Mouse (Mus musculus): ENCODE measurements around the gene Milr1. TPM values are rescaled to one million over a fixed set of nuclear protein-coding genes. Genes with fewer than 3 reads are reported as not detected.
"Not testable (repeated sequence)": the region's sequence is repeated elsewhere in the genome, so short reads cannot be mapped to it uniquely, and the experiment has no call there.

Milr1 gene
- polyA plus RNA-seq, 1 experiment from 2014 or later: 0.91 TPM

GRCm38 (mm10) chr11:106780089-106780425, 29.0 kb downstream of the Milr1 start:
- 69% methylated on average over 4 of the region's 4 CpGs for WGBS
- H3K27me3 ChIP-seq: no peaks in the 10 kb centered on the region
- peaks cover 18% of the 10 kb centered on the region for H3K4me1 ChIP-seq
- no peaks in the 10 kb centered on the region for H3K9me3 ChIP-seq
- no peak; the same call in 1 of the 2 replicates for ATAC-seq (ENCODE audit: low FRiP score)
- no peak overlapping the region for H3K4me3 ChIP-seq (replicated peaks)
- peaks cover 60% of the 10 kb centered on the region for H3K36me3 ChIP-seq (replicated peaks)
- H3K9ac ChIP-seq: no peak overlapping the region
- H3K27ac ChIP-seq: peak overlapping the region; percentile 92
- H3K4me2 ChIP-seq: peak overlapping the region; percentile 71

DNA sequence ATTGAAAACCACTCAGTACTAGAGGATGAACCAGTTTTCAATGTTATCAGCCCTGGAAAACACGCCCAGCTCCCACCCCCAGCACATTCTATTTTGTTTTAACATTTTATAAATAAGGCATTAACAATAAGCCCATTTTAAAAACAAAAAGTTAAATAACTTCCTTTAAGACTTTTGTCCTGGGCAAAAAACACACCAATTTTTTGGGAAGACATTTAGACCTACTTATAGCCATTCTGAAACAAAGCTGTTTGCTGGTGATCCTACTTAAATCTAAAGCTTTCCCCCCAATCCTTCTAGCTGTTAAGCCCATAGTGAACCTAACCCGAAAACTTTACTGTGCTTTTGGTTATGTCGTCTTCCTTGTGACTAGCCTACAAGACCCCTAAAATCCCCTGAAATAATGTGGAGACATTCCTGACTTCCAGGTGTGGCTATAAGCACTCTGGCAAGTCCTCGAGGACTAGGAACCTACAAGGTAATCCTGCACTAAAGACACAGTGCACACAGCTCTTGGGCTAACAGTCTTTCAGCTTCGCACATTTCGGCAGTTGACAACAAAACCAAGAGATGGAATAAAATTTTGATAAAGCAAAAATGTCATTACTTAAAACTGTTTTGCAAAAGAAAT, 29.7 kb downstream of the Milr1 start:
- H3K36me3 ChIP-seq (replicated peaks): peaks cover 60% of the 10 kb centered on the region
- H3K9ac ChIP-seq: no peak overlapping the region
- H3K27ac ChIP-seq: 0 out of 2 replicates have a peak overlapping the region, but pooled peaks have one; percentile 19
- peaks cover 25% of the 10 kb centered on the region for H3K4me1 ChIP-seq
- no peak overlapping the region for H3K4me2 ChIP-seq
- no peak for ATAC-seq (ENCODE audit: low FRiP score)
- no peak overlapping the region for H3K4me3 ChIP-seq (replicated peaks)
- no peaks in the 10 kb centered on the region for H3K27me3 ChIP-seq
- no peaks in the 10 kb centered on the region for H3K9me3 ChIP-seq
- WGBS: 77% methylated on average over 6 of the region's 6 CpGs

GRCm38 (mm10) chr11:106782271-106782670, 31.2 kb downstream of the Milr1 start:
- peaks cover 31% of the 10 kb centered on the region for H3K4me1 ChIP-seq
- peaks cover 60% of the 10 kb centered on the region for H3K36me3 ChIP-seq (replicated peaks)
- H3K4me2 ChIP-seq; H3K9me3 ChIP-seq; ATAC-seq (ENCODE audit: low FRiP score); H3K27me3 ChIP-seq; H3K27ac ChIP-seq; H3K4me3 ChIP-seq (replicated peaks); H3K9ac ChIP-seq: not testable (repeated sequence)
- WGBS: 92% methylated on average over 7 of the region's 7 CpGs

GRCm38 (mm10) chr11:106782841-106783764, 32.1 kb downstream of the Milr1 start:
- peaks cover 27% of the 10 kb centered on the region for H3K4me1 ChIP-seq
- no peak overlapping the region for H3K27ac ChIP-seq
- 87% methylated on average over 9 of the region's 9 CpGs for WGBS
- no peak overlapping the region for H3K4me3 ChIP-seq (replicated peaks)
- no peaks in the 10 kb centered on the region for H3K27me3 ChIP-seq
- ATAC-seq (ENCODE audit: low FRiP score): no peak
- peaks cover 60% of the 10 kb centered on the region for H3K36me3 ChIP-seq (replicated peaks)
- no peak overlapping the region for H3K9ac ChIP-seq
- no peaks in the 10 kb centered on the region for H3K9me3 ChIP-seq
- no peak overlapping the region for H3K4me2 ChIP-seq

GRCm38 (mm10) chr11:106784476-106784875, 33.5 kb downstream of the Milr1 start:
- peaks cover 60% of the 10 kb centered on the region for H3K36me3 ChIP-seq (replicated peaks)
- no peaks in the 10 kb centered on the region for H3K27me3 ChIP-seq
- H3K9ac ChIP-seq: no peak overlapping the region
- H3K4me1 ChIP-seq: peaks cover 25% of the 10 kb centered on the region
- no peak overlapping the region for H3K27ac ChIP-seq
- no peak for ATAC-seq (ENCODE audit: low FRiP score)
- H3K4me2 ChIP-seq: no peak overlapping the region
- no peaks in the 10 kb centered on the region for H3K9me3 ChIP-seq
- 81% methylated on average over 2 of the region's 2 CpGs for WGBS
- H3K4me3 ChIP-seq (replicated peaks): no peak overlapping the region

DNA sequence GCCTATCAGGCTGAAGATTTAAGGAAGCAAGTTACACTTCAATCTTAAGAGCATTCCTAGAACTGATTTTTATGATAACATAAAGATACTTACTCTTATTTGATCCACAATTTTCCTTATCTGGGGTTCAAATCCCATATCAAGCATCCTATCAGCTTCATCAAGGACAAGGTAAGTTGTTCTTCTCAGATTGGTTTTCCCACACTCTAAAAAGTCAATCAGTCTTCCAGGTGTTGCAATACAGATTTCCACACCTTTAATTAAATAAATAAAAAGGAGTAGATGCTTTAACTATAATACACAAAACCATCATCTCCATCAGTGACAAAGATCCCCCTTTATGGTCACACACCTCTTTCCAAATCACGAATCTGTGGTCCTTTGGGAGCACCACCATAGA, 34.0 kb downstream of the Milr1 start:
- peaks cover 58% of the 10 kb centered on the region for H3K36me3 ChIP-seq (replicated peaks)
- WGBS: 91% methylated on average over 1 of the region's 1 CpGs
- H3K4me1 ChIP-seq: peaks cover 24% of the 10 kb centered on the region
- H3K4me3 ChIP-seq (replicated peaks): no peak overlapping the region
- no peak overlapping the region for H3K9ac ChIP-seq
- no peaks in the 10 kb centered on the region for H3K27me3 ChIP-seq
- no peak for ATAC-seq (ENCODE audit: low FRiP score)
- H3K27ac ChIP-seq: no peak overlapping the region
- H3K4me2 ChIP-seq: peak overlapping the region; percentile 73; the same call in 1 of the 2 replicates
- no peaks in the 10 kb centered on the region for H3K9me3 ChIP-seq

DNA sequence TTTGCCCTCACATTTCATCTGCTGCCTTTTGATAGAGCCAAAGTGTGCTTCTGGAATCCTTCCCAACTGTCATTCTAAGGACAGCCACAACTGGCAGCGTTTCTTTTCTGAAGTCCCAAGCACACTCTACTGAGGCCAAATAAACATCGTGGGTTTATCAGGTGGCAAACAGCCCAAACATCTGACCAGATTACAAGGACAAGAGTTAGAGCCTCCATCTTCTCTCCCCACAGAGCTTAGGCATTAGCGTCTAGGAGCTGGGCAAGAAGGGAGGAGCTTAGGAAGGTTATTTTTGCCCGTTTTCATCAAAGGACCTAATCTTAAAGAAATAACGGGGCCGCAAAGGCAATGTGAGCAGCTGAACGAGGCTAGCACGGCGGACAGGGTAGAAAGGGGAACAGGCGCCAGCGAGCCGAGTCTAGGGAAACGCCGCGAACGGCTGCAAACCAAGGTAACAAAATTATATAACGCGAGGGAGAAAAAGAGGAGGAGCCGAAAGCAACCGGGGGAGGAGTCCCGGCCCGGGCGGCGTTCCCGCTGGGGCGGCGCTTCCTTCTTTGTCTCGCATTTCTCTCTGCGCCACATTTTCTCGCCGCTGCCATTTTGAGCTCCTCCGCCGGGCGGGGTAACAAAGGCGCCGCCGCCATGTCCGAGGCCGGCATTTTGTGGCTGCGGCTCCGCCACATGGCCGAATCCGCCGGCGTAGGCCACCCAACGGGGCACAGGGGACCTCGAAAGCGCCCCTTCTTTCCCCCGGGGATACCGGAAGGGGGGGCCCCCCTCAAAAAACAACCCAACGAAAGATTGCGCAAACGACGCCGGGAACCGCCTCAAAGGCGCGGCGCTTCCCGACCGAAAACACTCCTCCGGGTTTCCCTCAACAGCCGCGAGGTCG, 36.4 kb downstream of the Milr1 start:
- Histone ChIP-seq H3K9me3 (no peaks in the 10 kb centered on the region), H3K4me1 (peaks cover 29% of the 10 kb centered on the region), H3K4me3 (replicated peaks) (peak overlapping the region; percentile 93), H3K9ac (peak overlapping the region; percentile 97), H3K27me3 (no peaks in the 10 kb centered on the region), H3K36me3 (replicated peaks) (peaks cover 47% of the 10 kb centered on the region), H3K4me2 (peak overlapping the region; percentile 73), H3K27ac (peak overlapping the region; percentile 98)
- ATAC-seq (ENCODE audit: low FRiP score): no peak; the same call in 1 of the 2 replicates
- under 1% methylated on average over 62 of the region's 65 CpGs for WGBS

- Histone ChIP-seq H3K27ac (peak overlapping the region; percentile 98), H3K4me3 (replicated peaks) (peak overlapping the region; percentile 93), H3K36me3 (replicated peaks) (peaks cover 47% of the 10 kb centered on the region), H3K9me3 (no peaks in the 10 kb centered on the region), H3K27me3 (no peaks in the 10 kb centered on the region), H3K4me2 (peak overlapping the region; percentile 80), H3K4me1 (peaks cover 29% of the 10 kb centered on the region), H3K9ac (peak overlapping the region; percentile 97)
- ATAC-seq (ENCODE audit: low FRiP score): peak; percentile 86
- under 1% methylated on average over 72 of the region's 79 CpGs for WGBS
Measured at GRCm38 (mm10) chr11:106788026-106788774, 37.2 kb downstream of the Milr1 start.

GRCm38 (mm10) chr11:106788775-106789459, 37.9 kb downstream of the Milr1 start, which contains the start of the genes Ddx5 and Cep95:
TSS of gene Ddx5 (minus strand) at chr11:106789185.
TSS of gene Cep95 (plus strand) at chr11:106789252.
- Histone ChIP-seq H3K4me2 (peak within 1 kb of the TSS; percentile 80), H3K9me3 (no peaks in the 10 kb centered on the region), H3K4me3 (replicated peaks) (peak within 1 kb of the TSS; percentile 93), H3K27me3 (no peaks in the 10 kb centered on the region), H3K4me1 (peaks cover 25% of the 10 kb centered on the region), H3K27ac (peak within 1 kb of the TSS; percentile 98), H3K9ac (peak within 1 kb of the TSS; percentile 97), H3K36me3 (replicated peaks) (peaks cover 47% of the 10 kb centered on the region)
- under 1% methylated on average over 58 of the region's 58 CpGs for WGBS
- peak; percentile 93 for ATAC-seq (ENCODE audit: low FRiP score)

DNA sequence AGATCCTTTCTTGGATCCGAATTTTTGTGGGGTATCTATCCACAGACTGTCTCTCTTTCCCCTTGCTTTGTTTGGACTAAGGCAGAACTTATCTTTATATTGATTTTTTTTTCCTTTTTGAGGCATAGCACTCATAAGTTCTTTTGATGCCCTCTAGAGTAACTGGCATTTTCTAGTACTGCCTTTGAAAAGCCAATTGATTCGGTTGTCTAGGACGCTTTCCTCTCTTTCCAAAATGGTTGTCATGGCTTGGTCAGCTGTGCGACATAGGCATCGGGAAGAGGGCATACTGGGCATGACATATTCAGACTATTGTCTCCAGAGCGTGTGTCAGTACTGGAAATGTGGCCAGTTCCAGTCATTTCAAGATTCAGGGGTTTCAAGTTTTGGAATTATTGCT, 38.6 kb downstream of the Milr1 start:
- no peak for ATAC-seq (ENCODE audit: low FRiP score)
- Histone ChIP-seq H3K9ac (peak overlapping the region; percentile 97), H3K36me3 (replicated peaks) (peaks cover 47% of the 10 kb centered on the region), H3K27ac (peak overlapping the region; percentile 98), H3K4me3 (replicated peaks) (peak overlapping the region; percentile 93), H3K9me3 (no peaks in the 10 kb centered on the region), H3K4me1 (peaks cover 22% of the 10 kb centered on the region), H3K4me2 (peak overlapping the region; percentile 80), H3K27me3 (no peaks in the 10 kb centered on the region)
- WGBS: 0% methylated on average over 6 of the region's 6 CpGs

DNA sequence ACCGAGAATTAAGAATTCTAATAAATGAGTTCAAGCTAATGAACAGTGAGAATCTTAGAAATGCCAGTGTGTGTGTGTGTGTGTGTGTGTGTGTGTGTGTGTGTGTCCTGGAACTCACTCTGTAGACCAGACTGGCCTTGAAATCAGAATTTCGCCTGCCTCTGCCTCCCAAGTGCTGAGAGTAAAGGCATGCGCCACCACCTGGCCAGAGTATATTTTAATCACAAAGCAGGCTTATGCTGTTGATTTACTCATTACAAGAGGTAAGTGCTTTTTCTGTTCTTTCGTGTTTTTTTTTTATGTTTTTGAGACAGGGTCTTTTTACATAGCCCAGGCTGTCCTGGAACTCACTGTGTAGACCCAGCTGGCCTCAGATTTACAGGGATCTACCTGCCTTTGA, 42.8 kb downstream of the Milr1 start:
- H3K4me1 ChIP-seq: peaks cover 9% of the 10 kb centered on the region
- no peak overlapping the region for H3K4me2 ChIP-seq
- H3K9me3 ChIP-seq: peaks cover 3% of the 10 kb centered on the region; the same call in 1 of the 2 replicates
- H3K27ac ChIP-seq: no peak overlapping the region
- H3K27me3 ChIP-seq: no peaks in the 10 kb centered on the region
- WGBS: 80% methylated on average over 4 of the region's 4 CpGs
- H3K4me3 ChIP-seq (replicated peaks): no peak overlapping the region
- ATAC-seq (ENCODE audit: low FRiP score): no peak
- no peak overlapping the region for H3K9ac ChIP-seq
- peaks cover 57% of the 10 kb centered on the region for H3K36me3 ChIP-seq (replicated peaks)

Measured in forebrain, embryonic 12.5 days (tissue).